Mouse (Mus musculus): ENCODE results near the gene Fnip1. TPM values are rescaled to one million over a fixed set of nuclear protein-coding genes. Genes with fewer than 3 reads are reported as not detected.

Fnip1 gene
- total RNA-seq, 4 experiments from 2014 or later: 38.5 to 48.2 (median 39.3) TPM

GRCm38 (mm10) chr11:54458168-54458567 lies 20.2 kb downstream of the Fnip1 start:
- DNase-seq (ENCODE audit: low spot score in 2 of 2): no peak

DNA sequence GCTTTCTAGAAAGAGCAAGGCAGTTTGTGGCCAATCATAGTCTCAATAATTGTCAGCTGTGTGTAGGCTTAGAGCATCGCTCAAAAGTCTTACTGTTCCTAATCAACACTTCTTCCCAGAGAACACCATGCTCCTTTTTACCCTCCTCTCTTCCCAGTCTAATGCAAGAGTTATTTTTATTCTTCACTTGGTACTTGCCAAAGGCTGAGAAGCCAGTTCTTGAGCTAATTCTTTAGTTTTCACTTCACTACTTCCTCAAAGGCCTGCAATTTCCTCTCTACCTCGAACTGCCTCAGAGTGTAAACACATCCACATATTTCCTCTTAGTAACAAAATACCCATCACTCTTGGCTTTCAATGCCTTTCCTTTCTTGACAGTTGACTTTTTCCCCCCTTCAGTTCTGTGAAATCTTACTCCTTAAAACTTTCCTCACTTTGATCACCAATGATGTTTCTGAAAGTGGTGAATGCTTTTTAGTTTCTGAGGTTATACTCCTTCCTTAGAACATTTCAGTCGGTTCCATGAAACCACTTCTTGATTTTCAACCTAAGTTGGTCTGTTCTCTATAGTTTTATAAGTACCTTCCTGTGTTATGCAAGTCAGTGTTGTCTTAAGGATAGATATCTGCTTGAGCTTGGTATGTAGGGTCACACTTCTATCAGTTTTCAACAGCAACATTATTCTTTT lies 26.7 kb downstream of the Fnip1 start:
- DNase-seq (ENCODE audit: low spot score in 2 of 2): no peak

GRCm38 (mm10) chr11:54472231-54472630 lies 34.2 kb downstream of the Fnip1 start:
- DNase-seq (ENCODE audit: low spot score in 2 of 2): no peak

DNA sequence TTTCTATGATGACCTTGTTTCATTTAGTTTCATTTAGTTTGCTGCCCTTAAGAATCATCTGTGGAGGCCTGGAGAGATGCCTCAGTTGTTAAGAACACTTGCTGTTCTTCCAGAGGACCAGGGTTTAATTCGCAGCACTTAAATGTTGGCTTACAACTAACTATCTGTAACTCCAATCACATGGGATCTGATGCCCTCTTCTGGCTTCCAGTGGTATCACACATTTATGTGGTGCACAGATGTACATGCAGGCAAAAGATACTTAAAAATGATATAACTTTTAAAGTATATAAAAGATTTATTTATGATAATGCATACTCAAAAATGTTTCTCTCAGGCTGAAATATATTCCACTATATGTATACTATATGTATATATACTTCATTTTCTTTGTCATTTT lies 40.4 kb downstream of the Fnip1 start:
- DNase-seq (ENCODE audit: low spot score in 2 of 2): no peak

- no peak for DNase-seq (ENCODE audit: low spot score in 2 of 2)
Measured at GRCm38 (mm10) chr11:54486041-54486440, 48.0 kb downstream of the Fnip1 start.

- no peak for DNase-seq (ENCODE audit: low spot score in 2 of 2)
Measured at GRCm38 (mm10) chr11:54491946-54492558, 54.1 kb downstream of the Fnip1 start.

GRCm38 (mm10) chr11:54492559-54492958 lies 54.6 kb downstream of the Fnip1 start:
- no peak for DNase-seq (ENCODE audit: low spot score in 2 of 2)

GRCm38 (mm10) chr11:54499838-54500237 lies 61.8 kb downstream of the Fnip1 start:
- DNase-seq (ENCODE audit: low spot score in 2 of 2): no peak

DNA sequence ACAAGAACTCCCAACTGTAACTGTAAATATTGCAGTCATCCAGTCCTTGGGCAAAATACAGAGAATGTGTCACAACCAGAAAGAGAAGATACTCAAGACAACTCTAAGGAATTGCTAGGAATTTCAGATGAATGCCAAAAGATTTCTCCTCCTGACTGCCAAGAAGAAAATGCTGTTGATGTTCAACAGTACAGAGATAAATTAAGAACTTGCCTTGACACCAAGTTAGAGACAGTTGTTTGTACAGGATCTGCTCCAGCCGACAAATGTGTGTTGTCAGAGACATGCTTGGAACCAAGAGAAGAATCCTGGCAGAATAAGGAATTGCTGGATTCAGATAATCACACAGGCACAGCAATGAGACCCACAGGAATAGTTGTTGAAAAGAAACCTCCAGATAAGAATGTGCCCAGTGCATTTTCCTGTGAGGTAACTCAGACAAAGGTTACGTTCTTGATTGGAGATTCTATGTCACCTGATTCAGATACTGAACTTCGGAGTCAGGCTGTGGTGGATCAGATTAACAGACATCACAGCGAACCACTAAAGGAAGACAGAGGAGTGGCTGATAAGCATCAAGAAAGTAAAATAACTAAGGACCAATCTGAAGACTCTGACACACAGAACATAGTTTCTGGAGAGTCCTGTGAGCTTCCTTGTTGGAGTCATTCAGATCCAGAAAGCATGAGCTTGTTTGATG lies 64.7 kb downstream of the Fnip1 start:
- no peak for DNase-seq (ENCODE audit: low spot score in 2 of 2)

DNA sequence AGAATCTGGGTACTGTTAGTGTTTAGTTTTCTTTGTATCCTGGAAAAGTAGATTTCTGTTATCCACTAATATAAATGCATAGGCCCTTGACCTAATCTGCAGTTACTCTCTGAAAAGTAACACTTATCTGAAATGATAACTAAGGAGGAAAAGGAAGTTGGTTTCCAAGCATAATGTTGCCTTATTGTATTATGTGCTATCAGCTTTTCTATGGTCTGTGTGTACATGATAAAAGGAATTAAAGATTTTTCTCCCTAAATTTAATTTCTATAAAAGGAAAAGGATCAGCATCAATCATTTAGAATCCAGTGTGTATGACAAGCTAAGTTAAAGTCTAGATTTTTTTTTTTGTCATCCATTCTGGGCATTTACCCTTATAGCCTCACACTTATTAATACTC lies 75.6 kb downstream of the Fnip1 start:
- DNase-seq (ENCODE audit: low spot score in 2 of 2): no peak

GRCm38 (mm10) chr11:54521927-54522528 lies 84.0 kb downstream of the Fnip1 start:
- no peak for DNase-seq (ENCODE audit: low spot score in 2 of 2)

DNA sequence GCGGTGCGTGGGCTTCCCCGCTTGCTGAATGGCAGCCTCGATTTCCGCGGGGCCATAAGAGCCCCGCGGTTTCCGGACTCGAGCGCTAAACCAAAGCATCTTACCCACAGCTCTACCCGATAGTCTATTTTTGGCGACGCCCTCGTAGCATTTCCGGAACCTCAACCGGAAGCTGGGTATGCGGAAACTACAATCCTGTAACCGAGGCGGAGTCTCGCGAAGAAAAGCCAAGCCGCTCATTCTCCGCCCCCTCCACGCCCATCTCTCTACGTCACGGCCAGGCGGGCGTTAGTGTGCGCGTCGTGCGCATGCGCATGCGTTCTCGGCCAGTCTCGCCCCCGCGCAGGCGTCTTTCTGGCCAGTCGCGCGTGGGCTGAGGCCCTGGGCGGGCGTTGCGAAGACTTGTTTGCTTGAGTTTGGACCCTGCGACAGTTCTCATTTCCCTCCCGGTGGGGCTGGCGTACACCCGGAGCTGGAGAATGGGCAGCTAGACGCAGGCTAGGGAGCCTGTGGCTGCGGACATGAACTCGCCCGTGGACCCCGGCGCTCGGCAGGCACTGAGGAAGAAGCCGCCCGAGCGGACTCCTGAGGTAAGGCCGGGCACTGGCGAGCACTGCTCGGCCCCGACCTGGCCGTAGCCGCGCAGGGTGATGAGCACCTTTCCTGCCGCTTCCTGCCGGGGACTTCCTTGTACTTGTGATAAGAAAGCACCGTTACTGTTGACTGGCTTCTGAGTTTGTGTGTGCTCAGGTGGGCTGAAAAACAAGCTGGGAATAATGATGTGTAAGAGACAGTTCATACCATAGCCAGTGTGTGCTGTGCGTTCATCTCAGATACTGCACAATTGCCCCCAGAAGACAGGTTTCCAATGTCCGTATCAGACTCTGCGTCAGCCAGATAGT lies 84.8 kb downstream of the Fnip1 start, which contains the start of gene Rapgef6:
Rapgef6 (plus strand) TSS at position 319 of the 902 bp plus-strand sequence.
- peak; percentile 96 to 97 for DNase-seq (ENCODE audit: low spot score in 2 of 2)

- no peak for DNase-seq (ENCODE audit: low spot score in 2 of 2)
Measured at GRCm38 (mm10) chr11:54523431-54524001, 85.5 kb downstream of the Fnip1 start.

DNA sequence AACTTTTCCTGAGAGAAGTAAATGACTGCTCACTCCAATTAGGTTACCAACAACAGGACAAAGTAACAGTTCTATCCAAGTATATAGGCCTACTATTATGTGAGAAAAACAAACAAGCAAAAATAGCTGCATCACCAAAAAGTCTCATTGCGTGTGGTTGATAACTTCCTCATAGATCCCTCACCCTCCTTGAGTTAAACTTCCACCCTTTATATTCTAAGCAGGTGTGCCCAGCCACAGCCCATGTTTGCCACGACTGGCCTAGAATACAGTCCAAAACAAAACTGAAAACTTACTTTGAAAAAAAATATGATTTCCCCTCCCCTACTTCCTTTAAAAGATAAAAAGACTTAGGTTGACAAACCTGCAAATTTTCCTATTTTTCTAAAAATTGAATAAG lies 90.0 kb downstream of the Fnip1 start:
- DNase-seq (ENCODE audit: low spot score in 2 of 2): no peak

DNA sequence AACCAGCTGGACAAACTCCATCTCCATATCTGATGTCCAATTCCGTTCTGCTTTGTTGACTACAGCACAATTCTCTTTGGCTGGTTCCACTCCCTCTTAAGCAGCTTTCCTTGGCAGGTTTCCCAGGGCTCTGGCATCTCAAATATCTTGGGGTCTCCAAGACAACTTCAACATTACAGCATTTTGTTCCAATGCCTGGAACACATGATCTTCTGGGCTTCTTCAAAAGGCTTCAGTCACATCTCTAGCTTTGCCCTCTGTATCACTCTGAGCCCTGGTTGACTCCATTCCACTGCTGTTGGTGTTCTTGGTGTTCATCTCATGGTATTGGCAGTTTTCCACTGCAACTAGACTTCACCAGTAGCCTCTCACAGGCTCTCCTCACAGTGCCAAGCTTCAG lies 92.4 kb downstream of the Fnip1 start:
- no peak for DNase-seq (ENCODE audit: low spot score in 2 of 2)

DNA sequence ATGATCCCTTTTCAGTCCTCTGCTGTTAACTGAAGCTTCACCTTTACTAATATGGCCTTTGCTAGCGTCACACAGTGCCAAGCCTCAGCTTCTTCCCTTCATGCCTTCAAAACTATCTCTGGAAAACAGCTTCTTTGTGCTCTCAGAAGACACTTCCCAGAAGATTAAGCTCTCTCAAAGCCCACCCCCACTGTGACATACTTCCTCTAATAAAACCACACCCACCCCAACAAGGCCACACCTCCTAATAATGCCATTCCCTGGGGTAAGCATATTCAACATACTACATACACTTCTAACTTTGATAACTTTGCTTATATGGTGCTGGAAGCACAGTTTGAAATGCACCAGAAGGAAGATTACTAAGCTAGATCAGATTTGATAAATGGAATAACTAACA lies 92.9 kb downstream of the Fnip1 start:
- DNase-seq (ENCODE audit: low spot score in 2 of 2): no peak

DNA sequence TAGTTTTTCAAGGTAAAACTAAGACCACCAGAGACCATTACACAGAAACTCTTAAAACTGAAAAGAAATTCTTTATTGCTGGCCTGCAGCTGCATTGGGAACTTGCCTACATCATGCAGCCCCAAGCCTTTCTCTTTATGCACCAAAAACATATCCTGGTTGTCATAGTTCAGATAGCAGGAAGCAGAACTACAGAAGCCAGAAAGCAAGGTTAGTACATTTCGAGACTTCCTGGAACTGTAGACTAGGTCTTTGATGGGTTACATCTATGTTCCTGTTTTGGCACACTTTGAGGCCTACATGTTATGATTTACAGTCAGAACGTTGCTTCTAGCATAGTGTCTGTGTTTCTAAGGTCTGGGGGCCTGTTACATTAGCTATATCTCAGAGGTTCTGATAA lies 95.8 kb downstream of the Fnip1 start:
- no peak for DNase-seq (ENCODE audit: low spot score in 2 of 2)

DNA sequence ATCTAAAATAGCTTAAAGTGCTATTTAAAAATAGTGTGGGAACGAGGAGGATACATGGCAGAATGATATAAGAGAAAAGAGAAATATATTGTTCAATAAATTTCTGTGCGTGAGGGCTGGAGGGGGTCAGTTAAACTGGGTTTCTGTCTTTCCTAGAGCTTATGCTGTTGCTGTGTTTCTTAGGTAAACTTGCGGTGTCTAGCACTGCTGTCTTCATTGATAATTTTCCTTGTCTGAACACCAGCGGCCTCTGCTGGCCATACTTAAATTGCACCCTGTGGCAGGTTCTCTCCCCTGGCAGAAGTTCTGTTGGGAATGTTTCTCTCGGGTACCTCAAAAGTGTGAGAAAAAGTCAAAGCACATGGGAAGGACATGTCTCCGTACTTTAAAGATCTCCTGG lies 96.9 kb downstream of the Fnip1 start:
- DNase-seq (ENCODE audit: low spot score in 2 of 2): peak; percentile 43 to 56

DNA sequence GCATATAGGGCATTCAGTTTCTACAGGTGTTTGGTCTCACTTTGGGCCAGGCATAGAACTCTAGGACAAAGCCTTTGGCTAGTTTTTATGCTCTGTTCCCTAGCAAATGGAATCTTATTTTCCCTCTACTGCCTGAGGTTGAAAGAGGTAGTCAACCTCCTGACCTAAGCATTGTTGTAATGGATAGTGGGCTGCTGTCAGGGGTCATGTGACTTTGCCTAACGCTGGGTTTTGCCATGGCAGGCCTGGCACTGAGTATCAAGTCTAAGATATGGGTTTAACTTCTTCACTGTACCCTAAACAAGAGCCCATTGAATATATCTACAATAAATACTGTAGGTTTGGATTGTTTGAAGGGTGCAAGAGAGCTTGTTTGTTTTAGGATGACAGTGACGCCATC lies 101.0 kb downstream of the Fnip1 start:
- no peak for DNase-seq (ENCODE audit: low spot score in 2 of 2)

GRCm38 (mm10) chr11:54539486-54539885 lies 101.5 kb downstream of the Fnip1 start:
- DNase-seq (ENCODE audit: low spot score in 2 of 2): no peak

DNA sequence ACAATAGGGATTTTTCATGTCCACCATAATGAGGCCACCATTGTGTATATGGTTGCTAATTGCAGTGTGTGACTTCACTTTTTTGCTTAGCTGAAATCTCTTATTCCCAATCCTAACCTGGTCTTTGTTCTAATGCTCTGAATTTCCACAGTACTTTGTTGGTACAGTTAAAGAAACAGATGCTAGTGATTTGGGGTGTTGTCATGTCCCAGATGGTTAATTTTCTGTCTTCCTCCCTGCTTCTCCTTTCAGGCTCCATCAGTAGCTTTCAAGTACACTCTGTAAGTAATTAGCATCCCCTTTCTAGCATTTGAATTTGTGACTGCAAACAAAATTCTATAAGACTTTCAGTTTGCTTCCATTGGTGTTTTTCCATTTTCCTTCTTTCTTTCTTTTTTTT lies 102.3 kb downstream of the Fnip1 start:
- DNase-seq (ENCODE audit: low spot score in 2 of 2): no peak

Measured in gastrocnemius, adult 8-10 months (tissue).